Mouse (Mus musculus): ENCODE measurements around the gene Cacnb1.

Cacnb1 gene

DNA sequence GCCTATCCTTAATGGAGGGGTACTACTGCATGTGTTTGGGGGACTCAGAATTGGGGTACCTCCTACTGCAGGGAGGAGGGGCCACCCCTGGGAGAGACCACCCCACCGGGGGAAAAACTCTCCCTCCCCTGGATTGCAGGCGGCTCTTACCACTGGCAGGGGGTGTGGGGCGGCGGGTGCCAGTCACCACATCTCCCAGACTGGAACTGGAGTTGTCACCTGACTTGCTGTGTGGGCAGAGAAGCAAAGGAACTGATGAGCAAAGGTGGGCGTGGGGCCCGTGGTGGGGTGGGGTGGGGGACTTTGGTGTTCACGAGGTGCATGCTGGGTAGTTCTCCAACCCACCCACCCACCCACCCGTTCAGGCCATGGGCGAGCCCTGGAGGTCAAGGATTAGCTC, 11.1 kb downstream of the Cacnb1 start:
- DNase-seq (ENCODE audit: low spot score in 2 of 2): no peak

GRCm38 (mm10) chr11:98008087-98008486, 14.7 kb downstream of the Cacnb1 start:
- DNase-seq (ENCODE audit: low spot score in 2 of 2): no peak

- DNase-seq (ENCODE audit: low spot score in 2 of 2): no peak
Observed at GRCm38 (mm10) chr11:98005686-98006085, 17.1 kb downstream of the Cacnb1 start.

DNA sequence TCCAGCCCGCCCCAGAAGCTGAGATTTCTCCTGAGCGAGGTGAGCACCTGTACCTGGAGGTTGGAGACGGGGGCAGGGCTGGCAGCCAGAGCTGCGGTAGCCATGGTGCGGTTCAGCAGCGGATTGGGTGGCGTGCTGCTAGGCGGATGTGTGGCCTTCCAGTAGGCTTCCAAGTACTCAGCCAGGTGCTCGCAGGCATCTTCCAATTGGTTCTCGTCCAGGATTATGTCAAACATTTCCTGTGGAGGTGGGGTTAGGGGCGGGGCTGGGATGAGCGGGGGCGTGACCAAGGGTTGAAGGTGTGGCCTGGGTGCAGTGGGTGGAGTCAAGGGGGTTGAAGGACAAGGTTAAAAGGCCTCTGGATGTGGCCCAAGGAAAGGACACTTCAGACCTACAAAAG, 17.8 kb downstream of the Cacnb1 start:
- no peak for DNase-seq (ENCODE audit: low spot score in 2 of 2)

- peak in 1 of 2 experiments; percentile 58 for DNase-seq (ENCODE audit: low spot score in 2 of 2)
Observed at GRCm38 (mm10) chr11:98004161-98004560, 18.7 kb downstream of the Cacnb1 start.

DNA sequence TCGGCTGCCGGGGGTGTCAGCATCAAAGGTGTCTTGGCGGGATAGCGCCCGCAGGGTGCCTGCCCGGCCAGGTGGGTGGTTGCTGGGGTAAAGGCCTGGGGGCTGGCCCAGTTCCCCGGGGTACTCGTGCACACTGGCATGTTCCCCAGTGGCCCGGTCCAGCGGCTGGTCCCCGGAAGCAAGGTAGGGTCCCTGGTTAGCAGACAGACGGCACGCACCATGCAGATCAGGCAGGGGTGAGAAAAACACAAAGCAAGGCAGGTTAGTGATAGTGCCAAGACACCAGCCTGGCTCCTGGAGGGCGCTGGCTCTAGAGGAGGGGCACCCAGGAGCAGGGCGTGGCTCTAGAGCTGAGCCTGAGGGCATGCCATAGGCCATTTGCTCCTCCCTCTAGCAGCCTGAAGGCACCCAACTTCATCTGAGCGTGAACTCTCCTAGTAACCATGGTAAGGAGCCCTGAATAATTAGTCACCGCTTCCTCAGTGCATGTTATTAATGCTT, 19.6 kb downstream of the Cacnb1 start:
- no peak for DNase-seq (ENCODE audit: low spot score in 2 of 2)

DNA sequence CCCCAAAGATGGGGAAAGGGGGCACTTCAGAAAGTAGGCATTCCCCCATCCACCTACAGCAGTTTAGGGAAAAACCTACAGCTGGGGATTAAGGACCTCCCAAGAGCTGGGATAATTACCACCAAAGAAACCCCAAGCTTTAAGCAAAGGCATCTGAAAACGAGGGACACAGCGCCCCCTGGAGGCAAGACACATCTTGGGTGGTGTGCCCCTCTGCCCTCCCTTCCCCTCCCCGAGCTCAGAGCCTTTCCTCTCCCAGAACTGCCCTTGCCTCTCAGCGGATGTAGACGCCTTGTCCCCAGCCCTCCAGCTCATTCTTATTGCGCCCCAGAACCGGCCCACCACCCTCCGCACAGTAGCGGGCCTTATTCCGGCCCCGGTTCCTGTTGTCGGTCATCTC, 20.2 kb downstream of the Cacnb1 start:
- DNase-seq (ENCODE audit: low spot score in 2 of 2): no peak

GRCm38 (mm10) chr11:98001986-98002385, 20.8 kb downstream of the Cacnb1 start:
- no peak for DNase-seq (ENCODE audit: low spot score in 2 of 2)

GRCm38 (mm10) chr11:98001351-98001824, 21.4 kb downstream of the Cacnb1 start:
- DNase-seq (ENCODE audit: low spot score in 2 of 2): no peak

DNA sequence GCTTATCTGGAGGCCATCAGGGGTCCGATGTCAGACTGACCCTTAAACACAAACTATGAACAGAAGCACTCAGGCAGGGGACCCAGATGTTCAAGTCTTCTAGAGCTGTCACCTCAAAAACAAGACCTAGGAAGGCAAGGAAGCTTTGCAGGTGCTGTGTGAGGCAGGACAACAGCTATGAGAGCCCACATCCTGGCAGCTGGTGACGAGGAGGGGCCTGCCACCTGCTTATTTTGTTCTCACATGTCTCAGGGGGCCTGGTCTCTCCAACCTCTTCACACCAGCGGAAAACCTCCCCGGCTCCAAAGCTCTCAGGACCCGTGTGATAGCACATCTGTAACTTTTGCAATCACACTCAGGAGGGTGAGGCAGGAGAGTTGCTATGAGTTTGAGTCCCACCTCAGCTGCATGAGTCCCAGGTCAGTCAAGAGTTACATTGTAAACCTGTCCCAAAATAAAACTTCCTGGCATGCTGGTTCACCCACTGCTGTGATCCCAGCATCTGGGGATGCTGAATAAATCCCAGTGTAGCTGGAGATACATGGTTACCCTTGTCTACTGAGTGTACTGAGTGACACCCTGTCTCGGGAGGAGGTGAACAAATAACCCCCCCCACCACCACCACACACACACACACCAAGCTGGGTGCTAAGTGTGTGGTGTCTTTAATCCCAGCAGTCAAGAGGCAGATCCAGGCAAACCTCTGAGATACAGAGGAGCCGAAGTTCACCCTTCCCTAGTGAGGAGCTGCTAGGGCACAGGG, 22.3 kb downstream of the Cacnb1 start:
- no peak for DNase-seq (ENCODE audit: low spot score in 2 of 2)

- DNase-seq (ENCODE audit: low spot score in 2 of 2): no peak
Observed at GRCm38 (mm10) chr11:97999748-98000147, 23.1 kb downstream of the Cacnb1 start.

GRCm38 (mm10) chr11:97998898-97999608, 23.8 kb downstream of the Cacnb1 start:
- no peak for DNase-seq (ENCODE audit: low spot score in 2 of 2)

DNA sequence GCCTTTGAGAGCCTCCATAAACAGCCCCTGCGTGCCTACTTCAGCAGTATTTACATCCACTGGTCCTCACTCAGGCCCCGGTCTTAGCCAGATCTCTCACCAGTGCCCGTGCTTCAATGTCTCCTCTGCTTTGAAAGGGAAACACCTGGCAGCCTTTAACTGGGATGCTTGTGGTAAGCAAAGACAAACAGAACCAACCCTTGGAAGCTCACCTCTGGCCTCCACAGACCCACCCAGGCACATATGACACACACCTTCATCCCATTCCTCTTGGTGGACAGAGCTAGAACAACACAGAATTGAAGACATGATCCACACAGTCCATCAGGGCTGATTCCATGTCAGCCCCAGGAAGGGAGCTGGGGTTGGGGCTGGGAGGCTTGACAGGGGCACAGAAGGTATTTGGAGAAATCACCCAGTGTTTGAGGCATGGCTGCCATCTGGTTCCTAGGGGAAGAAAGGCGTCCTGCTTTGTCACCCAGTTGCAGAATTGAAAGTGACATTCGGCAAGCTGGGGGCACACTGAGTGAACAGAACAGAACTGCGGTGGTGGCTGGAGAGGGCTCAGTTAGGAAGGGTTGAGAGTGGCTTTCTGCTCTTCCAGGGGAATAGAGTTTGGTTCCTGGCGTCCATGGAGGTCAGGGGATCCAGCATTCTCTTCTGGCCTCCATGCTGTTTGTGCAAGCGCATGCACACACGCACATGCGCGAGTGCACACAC, 24.6 kb downstream of the Cacnb1 start:
- no peak for DNase-seq (ENCODE audit: low spot score in 2 of 2)

DNA sequence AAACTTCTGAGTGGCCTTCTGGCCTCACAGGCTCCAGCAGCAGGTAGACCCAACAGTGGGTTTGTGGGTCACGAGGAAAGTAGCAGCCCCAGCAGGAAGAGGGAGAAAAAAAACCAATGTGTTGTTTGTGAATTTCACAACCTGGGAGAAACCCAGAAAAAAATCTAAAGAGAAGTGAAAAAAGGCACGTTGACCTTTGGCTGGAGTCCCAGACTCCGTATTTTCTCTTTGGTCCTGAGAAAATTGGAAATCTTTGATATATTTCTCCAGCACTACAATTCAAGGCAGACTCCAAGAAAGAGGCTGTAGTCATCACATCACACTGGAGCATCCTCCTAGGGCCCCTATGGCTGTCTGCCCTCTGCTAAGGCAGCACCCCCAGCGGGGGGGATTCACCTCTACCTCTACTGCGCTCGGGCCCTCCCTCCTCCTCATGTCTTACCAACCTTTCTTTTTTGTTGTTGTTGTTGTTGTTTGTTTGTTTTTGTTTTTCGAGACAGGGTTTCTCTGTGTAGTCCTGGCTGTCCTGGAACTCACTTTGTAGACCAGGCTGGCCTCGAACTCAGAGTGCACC, 25.4 kb downstream of the Cacnb1 start:
- DNase-seq (ENCODE audit: low spot score in 2 of 2): no peak

- no peak for DNase-seq (ENCODE audit: low spot score in 2 of 2)
Observed at GRCm38 (mm10) chr11:97996691-97997090, 26.1 kb downstream of the Cacnb1 start.

GRCm38 (mm10) chr11:97995564-97996288, 27.1 kb downstream of the Cacnb1 start, which contains the start of gene Arl5c:
Arl5c (minus strand) TSS chr11:97996181.
- no peak for DNase-seq (ENCODE audit: low spot score in 2 of 2)

DNA sequence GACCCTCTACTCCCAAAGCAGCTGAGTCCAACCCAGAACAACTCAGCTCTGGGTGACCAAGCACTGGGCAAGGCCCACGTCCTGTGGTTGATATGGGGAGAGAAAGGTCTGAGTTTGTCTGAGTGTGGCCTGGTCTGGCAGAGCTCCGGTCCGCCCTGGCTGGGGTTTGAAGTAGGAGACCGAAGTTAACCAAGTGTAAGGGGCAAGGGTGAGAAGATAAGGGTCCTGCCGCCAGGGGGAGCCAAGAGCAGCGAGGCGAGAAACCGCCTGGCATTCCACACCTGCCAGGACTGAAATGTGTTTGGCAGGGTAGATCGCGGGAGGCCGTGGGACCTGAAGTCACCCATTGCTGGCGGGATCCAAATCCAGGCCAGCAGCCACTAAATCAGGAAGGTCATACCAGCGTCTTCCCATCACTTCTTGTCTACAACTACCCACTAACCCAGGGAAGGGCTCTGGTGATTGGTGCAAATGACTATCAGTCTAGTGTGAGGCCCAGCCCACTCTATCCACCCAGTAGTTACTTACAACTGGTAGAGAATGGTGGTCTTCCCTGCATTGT, 28.2 kb downstream of the Cacnb1 start:
- peak in 1 of 2 experiments; percentile 62 for DNase-seq (ENCODE audit: low spot score in 2 of 2)

- peak; percentile 78 to 88 for DNase-seq (ENCODE audit: low spot score in 2 of 2)
Observed at GRCm38 (mm10) chr11:97988530-97989096, 34.2 kb downstream of the Cacnb1 start.

GRCm38 (mm10) chr11:97987551-97988526, 35.0 kb downstream of the Cacnb1 start:
- peak; percentile 91 to 97 for DNase-seq (ENCODE audit: low spot score in 2 of 2)
